Mouse (Mus musculus) c-Kit-positive CD71-negative TER-119-negative erythroid progenitor cells, embryonic 14.5 days (primary cell): ENCODE data around the gene Hba-x.
"Not testable (repeated sequence)": the region's sequence is repeated elsewhere in the genome, so short reads cannot be mapped to it uniquely, and the experiment has no call there.

ENCODE experiments used
- DNase-seq: peaks from one replicate; pipeline ENCODE4 v3.0.0-alpha.2; 2013; ENCODE audit warnings: low read depth

Gene Hba-x

DNA sequence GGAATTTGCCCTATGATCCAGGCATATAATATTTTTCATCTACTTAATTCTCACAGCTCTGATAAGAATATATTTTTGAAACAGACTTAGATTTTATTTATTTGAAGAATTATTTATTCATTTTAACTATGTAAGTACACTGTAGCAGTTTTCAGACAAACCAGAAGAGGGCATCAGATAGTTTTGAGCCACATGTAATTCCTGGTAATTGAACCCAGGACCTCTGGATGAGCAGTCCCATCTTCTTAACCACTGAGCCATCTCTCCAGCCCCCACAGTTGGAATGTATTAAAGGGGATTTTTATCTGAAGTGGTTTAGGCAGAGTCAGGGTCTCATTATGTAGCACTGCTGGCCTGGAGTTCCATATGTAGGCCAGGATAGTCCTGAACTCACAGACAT lies 9.7 kb downstream of the Hba-x start:
- DNase-seq, result not testable (repeated sequence)

DNA sequence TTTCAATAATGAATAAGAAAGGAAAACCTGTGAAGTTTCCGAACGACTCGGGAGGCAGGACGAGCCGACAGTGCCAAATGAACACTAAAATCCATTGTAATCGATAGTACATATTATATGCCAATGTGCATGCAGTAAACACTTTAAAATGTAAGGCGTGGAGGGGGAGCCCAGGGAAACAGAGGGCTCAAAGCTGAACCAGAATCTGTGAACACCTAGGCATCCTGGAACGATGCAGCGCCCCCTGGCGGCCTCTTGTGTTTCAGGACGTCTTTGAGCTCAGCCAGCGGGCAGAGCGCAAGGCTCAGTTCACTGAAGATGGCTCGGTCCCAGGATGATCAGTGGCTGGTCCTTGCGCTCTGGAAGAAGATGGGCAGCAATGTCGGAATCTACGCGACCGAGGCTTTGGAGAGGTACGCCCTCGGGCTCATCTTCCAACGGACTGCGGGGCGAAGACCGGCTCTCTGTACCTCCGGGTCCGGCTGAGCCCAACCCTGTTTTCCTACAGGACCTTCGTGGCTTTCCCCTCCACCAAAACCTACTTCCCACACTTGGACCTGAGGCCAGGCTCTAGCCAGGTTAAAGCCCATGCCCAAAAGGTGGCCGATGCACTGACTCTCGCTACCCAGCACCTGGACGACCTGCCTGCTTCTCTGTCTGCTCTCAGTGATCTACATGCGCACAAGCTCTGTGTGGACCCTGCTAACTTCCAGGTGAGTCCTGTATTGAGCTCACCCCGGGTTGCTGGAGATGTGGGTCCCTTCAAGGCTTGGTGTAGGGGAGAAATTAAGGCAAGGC lies 10.7 kb downstream of the Hba-x start, which contains the start of gene Hbq1b:
Gene Hbq1b (plus strand): TSS at position 271 of the 798 bp plus-strand sequence.
- peak; percentile 40 for DNase-seq

DNA sequence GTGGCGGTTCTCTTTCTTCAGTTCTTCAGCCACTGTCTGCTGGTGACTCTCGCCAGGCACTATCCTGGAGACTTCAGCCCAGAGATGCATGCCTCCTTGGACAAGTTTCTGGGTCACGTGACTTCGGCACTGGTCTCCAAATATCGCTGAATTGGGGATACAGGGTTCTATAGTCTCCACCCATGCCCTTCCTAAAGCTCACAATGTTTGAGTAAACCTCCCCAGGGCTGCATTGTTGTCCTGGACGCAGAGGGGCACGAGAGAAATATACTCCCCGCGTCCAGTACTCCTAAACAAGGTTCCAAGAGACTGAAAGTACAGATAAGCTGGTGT lies 11.3 kb downstream of the Hba-x start:
- DNase-seq, result no peak

DNA sequence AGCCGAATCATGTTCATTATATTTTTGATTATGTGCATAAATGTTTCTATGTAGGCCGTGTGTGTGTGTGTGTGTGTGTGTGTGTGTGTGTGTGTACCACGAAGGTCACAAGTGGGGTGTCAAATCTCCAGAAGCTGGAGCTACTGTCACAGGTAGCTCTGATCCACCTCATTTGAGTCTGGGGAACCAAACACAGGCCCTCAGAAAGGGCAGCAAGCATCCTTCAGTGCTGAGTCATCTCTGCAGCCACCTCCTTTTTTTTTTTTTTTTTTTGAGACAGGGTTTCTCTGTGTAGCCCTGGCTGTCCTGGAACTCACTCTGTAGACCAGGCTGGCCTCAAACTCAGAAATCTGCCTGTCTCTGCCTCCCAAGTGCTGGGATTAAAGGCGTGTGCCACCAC lies 16.6 kb downstream of the Hba-x start:
- not testable (repeated sequence) for DNase-seq

GRCm38 (mm10) chr11:32293479-32293878 lies 17.3 kb downstream of the Hba-x start:
- DNase-seq, result not testable (repeated sequence)

- DNase-seq, result not testable (repeated sequence)
These were observed 20.0 kb downstream of the Hba-x start, which contains the start of gene Hba-a2 for GRCm38 (mm10) chr11:32296203-32296602. Gene Hba-a2 (plus strand): TSS chr11:32296489.

- DNase-seq, result not testable (repeated sequence)
These were observed 21.2 kb downstream of the Hba-x start for GRCm38 (mm10) chr11:32297417-32297816.

GRCm38 (mm10) chr11:32297866-32298531 lies 21.8 kb downstream of the Hba-x start:
- DNase-seq, result no peak

GRCm38 (mm10) chr11:32298532-32298918 lies 22.3 kb downstream of the Hba-x start:
- no peak for DNase-seq

GRCm38 (mm10) chr11:32299865-32300264 lies 23.7 kb downstream of the Hba-x start, which contains the start of gene Hbq1a:
Gene Hbq1a (plus strand): TSS chr11:32300069.
- DNase-seq, result not testable (repeated sequence)

DNA sequence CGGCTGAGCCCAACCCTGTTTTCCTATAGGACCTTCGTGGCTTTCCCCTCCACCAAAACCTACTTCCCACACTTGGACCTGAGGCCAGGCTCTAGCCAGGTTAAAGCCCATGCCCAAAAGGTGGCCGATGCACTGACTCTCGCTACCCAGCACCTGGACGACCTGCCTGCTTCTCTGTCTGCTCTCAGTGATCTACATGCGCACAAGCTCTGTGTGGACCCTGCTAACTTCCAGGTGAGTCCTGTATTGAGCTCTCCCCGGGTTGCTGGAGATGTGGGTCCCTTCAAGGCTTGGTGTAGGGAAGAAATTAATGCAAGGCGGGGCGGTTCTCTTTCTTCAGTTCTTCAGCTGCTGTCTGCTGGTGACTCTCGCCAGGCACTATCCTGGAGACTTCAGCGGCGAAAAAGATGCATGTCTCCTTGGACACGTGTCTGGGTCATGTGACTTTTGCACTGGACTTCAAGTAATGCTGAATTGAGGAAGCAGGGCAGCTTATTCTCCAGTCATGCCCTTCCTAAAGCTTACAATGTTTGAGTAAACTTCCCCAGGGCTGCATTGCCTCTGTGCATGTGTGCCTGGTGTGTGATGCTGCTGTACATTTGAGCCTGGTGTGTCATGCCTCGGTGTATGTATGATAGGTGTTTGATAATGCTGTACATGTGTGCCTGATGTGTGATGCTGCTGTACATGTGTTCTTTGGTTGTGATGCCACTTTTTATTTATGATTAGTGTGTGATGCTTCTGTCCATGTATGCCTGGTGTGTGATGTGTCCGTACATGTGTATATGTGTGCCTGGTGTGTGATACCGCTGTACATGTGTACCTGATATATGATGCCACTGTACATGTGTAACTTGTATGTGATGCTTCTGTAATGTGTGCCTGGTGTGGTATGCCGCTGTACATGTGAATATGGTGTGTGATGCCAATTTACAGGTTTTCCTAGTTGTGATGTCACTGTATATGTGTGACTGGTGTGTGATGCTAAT lies 24.4 kb downstream of the Hba-x start:
- no peak for DNase-seq

DNA sequence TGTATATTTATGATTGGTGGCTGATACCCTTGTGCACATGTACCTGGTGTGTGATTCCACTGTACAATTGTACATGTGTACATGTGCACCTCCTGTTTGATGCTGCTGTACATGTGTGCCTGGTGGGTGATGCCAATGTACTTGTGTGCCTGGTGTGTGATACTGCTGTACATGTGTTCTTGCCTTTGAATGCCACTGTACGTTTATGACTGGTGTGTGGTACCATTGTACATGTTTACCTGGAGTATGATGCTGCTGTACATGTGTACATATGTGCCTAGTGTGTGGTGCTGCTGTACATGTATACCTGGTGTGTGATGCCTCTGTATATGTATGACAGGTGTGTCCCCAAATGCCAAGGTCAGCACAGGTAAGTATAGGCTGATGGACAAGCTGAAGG lies 25.3 kb downstream of the Hba-x start:
- DNase-seq, result no peak

DNA sequence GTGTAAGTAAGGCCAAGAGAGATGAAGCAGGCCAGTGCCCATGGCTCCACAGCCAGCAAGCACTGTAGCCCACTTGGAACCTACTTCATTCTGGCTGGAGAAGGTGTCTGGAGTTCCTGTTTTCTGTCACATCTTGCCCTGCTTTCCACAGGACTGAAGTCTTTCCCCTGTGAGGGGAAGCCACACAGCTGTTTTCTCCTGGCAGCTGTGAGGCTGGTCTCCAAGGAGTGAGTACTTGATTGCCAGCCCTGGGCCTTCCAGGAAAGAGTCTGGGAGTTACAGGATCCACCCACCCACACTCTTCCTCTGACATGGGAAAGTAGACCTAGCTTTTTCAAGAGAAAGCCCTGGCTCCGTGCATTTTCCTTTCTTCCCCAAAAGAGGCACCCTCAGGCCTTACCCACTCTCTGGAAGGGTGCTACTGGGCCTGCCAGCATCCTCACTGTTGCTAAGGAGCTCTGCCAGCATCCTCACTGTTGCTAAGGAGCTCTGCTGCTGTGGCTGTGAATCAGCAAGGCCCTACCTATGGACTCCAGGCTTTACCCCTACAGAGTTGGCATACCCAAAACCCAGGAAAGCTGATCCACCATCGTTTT lies 26.7 kb downstream of the Hba-x start:
- DNase-seq, result no peak

DNA sequence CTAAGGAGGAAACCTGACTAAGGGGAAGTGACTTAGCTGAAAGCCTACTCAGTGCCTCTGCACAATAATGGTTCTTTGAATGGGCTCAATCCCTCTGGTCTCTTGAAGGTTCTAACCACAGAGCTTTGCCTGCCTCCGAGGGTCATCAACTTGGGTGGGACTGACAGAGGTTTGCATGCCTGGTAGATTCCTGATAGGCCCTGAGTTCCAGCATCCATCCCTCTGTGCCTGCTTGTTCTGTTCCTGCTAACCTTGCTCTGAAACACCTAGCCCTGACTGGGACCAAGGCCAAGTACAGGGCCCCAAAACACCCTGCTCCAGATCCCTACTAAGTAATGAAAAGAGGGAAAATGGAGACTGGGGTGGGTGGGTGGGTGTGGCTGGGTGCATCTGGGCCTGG lies 27.3 kb downstream of the Hba-x start:
- no peak for DNase-seq

GRCm38 (mm10) chr11:32307006-32307405 lies 30.8 kb downstream of the Hba-x start:
- no peak for DNase-seq

- no peak for DNase-seq
These were observed 33.2 kb downstream of the Hba-x start for GRCm38 (mm10) chr11:32309446-32309845.

- DNase-seq, result no peak
These were observed 33.7 kb downstream of the Hba-x start for GRCm38 (mm10) chr11:32309928-32310327.

DNA sequence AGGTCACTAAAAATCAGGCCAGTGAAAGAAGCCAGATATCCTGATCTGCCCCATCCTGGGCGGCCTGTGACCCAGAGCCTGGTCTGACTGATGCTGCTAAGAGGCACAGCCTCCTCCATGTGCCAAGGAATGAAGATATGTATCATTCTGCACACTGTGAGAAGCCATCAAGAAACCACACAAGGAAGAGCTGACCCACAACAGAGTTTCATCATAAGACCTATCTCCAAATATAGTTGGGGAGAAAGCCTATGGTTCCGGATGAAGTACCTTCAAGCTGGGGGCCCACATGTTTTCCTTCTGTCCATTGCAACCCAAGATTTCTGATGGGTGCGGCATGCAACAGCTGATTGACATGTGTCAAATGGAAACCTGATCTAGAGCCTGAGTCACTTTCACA lies 39.8 kb downstream of the Hba-x start:
- DNase-seq, result no peak

DNA sequence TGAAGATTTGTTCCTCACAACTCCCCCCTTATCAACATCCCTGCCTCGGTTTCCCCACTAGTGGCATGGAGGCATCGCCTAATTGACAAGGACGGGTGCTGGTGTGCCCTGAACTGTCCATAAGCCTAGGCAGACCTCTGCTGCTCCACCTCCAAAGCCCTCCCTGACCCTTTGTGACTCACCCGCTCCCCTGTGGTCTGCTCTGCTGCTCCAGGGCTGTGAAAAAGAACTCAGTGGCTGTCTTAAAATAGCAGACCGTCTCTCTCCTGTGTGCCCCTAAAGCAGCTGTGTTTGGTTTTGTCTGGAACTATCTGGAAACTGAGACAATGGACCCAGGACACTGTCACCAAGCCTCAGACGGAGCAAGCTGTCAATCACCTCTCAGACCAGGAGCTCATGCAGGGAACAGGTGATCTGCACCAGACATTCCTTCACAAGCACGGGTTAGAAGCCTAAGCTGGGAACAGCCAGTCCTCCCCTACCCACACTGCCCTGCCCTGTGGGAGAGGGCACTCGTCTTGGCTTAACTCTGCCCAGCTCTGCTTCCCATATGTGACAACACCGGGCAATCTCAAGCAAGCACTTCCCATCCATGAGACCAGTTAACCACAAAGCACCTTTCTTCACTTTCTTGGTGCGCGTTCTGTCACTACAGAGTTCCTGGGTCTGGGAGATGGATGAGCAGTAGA lies 44.5 kb downstream of the Hba-x start:
- DNase-seq, result no peak

- peak; percentile 72 for DNase-seq
These were observed 45.0 kb downstream of the Hba-x start for GRCm38 (mm10) chr11:32321196-32321565.

- DNase-seq, result peak; percentile 75
These were observed 48.4 kb downstream of the Hba-x start for GRCm38 (mm10) chr11:32324609-32325008.
